Mouse (Mus musculus) bone marrow macrophage, adult 2 months (primary cell): ENCODE measurements around the gene Insyn1. TPM values are rescaled to one million over a fixed set of nuclear protein-coding genes. Genes with fewer than 3 reads are reported as not detected.
A peak's percentile ranks its signal among the peaks of the same experiment; 100 is the strongest.

ENCODE experiments used
- H3K27ac ChIP-seq: 2 replicates; pipeline ENCODE4 v1.5.1; 2012; ENCODE audit warnings: low read depth, low read length; ENCODE audit not compliant: insufficient read depth
- H3K4me1 ChIP-seq: 2 replicates; pipeline ENCODE4 v1.6.1; 2012; ENCODE audit warnings: low read length; ENCODE audit not compliant: control insufficient read depth, insufficient read depth
- H3K4me3 ChIP-seq: 2 replicates; pipeline ENCODE4 v1.5.1; 2012; ENCODE audit warnings: mild to moderate bottlenecking, low read length, moderate library complexity; ENCODE audit not compliant: insufficient read depth
- CTCF ChIP-seq: IDR thresholded peaks from 2 replicates; pipeline ENCODE4 v1.5.1; 2012; ENCODE audit warnings: low read depth, mild to moderate bottlenecking, low read length, moderate library complexity
- POLR2A ChIP-seq: IDR thresholded peaks from 2 replicates; pipeline ENCODE4 v1.6.1; 2012; ENCODE audit warnings: mild to moderate bottlenecking, low read depth, low read length, borderline replicate concordance
- polyA plus RNA-seq: library from polyadenylated mRNA; stranded (reverse); fragments of >200 nt; gene quantifications from 2 replicates; pipeline ENCODE4 v1.2.4, GENCODE M21; 2012; ENCODE audit not compliant: missing spikeins, insufficient read depth, insufficient read length

Insyn1 gene
- polyA plus RNA-seq, 1 experiment: not detected

DNA sequence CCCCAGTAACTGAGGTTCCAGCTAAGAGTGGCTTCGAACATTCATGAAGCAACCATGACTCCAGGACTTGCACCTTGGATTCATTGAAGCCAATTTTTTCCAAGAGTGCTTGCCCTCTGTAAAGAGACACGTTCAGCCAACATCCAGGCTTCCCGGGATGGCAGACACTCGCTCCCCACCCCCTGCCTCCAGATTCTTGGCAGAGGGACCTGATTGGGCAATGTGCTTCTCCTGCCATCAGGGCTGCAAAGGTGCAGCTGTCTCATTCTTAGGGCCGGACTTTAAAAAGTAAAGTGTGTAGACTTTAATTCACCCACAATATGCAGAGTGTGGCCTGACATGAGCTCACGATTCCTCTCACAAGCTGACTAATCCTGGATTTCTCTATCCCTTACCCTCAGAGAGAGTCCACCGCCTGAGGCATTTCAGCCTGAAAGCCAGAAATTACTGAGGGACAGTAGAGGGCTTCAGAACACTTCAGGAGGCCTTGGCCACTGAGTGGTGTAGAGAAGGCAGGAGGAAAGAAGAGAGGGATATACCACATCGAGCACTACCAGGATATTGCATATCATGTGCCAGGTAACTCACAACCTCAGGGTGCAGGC, 15.1 kb upstream of the Insyn1 start:
- Histone ChIP-seq H3K4me1 (no peaks in the 10 kb centered on the region), H3K4me3 (no peak overlapping the region), H3K27ac (no peak overlapping the region)
- TF ChIP-seq POLR2A (no peak), CTCF (no peak)

- no peak overlapping the region for H3K27ac ChIP-seq
- H3K4me1 ChIP-seq: no peaks in the 10 kb centered on the region
- no peak overlapping the region for H3K4me3 ChIP-seq
- no peak for TF ChIP-seq CTCF
- TF ChIP-seq POLR2A: no peak
These were observed 1.3 kb upstream of the Insyn1 start for GRCm38 (mm10) chr9:58487076-58487475.

DNA sequence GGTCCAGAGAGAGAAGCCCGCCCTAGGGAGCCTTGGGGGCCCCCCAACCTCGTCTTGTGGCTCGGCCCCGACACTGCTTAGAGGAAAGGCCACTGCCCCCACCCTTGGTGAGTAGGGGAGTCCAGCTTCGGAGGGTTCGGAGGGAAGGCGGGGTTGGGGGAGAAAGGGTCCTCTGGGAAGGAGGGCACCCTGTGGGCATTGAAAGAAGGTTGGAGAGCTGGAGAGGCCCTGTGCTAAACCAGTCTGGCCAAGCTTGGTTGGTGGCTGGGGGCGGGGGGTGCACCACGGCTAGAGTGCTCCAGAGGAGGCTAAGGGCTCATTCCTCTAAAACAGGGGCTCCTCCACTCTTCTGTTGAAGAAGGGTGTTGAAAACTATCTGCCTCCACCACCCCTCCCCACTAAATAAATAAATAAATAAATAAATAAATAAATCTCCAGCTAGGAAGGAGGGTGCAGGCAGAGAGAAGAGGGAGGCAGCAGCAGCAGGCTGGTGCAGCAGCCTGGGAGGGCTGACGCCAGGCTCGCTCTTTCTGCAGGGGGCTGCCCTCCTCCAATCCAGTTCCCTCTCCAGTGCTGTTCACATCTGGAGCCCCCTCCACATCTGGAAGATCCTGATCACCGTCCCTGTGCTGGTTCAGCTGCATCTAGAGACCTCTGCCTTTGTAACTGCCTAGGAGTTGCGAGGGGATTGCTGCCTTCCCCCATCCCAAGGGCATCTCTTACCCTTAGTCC, 896 bp downstream of the Insyn1 start:
- Histone ChIP-seq H3K4me1 (no peaks in the 10 kb centered on the region), H3K27ac (no peak overlapping the region), H3K4me3 (no peak overlapping the region)
- TF ChIP-seq CTCF (no peak), POLR2A (no peak)

- no peak overlapping the region for H3K4me3 ChIP-seq
- no peaks in the 10 kb centered on the region for H3K4me1 ChIP-seq
- TF ChIP-seq CTCF (no peak), POLR2A (no peak)
- H3K27ac ChIP-seq: no peak overlapping the region
These were observed 1.4 kb downstream of the Insyn1 start for GRCm38 (mm10) chr9:58489865-58490165.

DNA sequence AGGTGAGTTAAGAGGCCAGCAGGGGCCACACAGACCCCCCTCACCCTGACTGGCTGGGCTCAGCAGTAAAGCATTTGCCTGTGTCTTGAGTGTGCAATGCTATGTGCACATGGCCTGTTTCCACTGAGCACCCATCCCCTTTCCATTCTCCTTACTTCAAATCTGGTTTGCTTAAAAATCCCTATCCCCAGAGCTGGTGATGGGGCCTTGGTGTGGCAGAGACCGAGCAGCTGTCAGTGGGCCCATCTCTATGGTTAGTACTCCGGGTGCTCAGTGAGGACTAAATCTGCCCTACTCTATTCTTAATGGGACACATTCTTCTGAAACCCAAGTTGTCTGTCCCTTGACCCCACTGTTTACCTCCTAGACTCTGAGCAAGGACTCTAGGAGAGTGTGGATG, 2.0 kb downstream of the Insyn1 start:
- no peak overlapping the region for H3K4me3 ChIP-seq
- H3K4me1 ChIP-seq: no peaks in the 10 kb centered on the region
- no peak overlapping the region for H3K27ac ChIP-seq
- no peak for TF ChIP-seq CTCF
- no peak for TF ChIP-seq POLR2A

DNA sequence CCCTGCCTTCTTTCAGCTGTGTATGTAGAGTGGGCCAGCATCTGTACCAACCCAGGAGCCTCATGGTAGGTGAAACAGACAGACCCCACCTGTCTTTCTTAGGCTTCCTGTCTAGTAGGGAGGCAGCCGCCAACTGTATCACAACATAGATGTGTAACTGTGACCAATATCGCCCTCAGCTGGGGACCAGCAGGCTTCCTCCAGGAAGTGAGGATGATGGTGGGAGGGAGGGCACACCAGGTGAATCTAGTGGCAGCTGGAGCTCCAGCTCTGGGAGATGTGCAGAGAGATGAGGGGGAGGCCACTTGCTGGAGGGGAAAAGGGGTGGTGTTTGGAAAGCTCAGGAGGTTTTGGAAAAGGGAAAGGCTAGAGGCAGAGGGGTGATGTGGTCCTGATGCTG, 6.6 kb downstream of the Insyn1 start:
- H3K27ac ChIP-seq: no peak overlapping the region
- H3K4me3 ChIP-seq: no peak overlapping the region
- TF ChIP-seq POLR2A (no peak), CTCF (no peak)
- H3K4me1 ChIP-seq: no peaks in the 10 kb centered on the region

DNA sequence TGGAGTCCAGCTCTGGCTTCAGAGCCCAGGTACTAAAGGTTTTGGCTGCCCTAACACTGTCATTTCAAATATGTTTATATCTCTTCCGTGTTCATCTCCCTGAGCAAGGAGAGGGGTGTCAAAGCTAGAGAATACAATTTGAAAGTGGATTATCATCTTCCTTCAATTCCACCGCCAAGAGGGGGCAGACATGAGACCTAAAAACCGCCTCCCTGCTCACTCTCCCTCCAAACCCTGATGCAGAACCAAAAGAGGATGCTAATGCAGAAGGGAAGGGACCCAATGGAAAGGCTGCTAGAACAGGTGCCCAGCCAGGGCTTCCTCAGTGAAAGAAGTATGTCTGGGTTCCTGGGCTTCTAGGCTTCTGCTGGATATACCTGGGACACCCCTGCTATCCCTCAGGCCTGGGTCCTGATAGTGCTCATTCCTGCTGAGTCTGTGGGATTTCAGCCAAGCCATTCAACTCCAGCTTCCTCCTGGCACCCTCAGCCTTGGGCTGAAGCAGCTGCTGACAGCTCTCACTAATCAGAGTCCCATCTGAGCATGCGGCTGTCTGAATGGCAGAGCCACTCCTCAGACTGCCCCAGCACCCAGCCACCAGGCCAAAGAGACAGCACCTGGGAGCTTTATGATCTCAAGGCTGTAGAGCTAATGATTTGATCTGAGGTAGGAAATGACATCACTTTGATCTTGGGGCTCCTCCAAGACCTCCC, 8.2 kb downstream of the Insyn1 start:
- no peaks in the 10 kb centered on the region for H3K4me1 ChIP-seq
- H3K4me3 ChIP-seq: no peak overlapping the region
- no peak for TF ChIP-seq POLR2A
- TF ChIP-seq CTCF: peak; percentile 6; the same call in 1 of the 2 replicates

GRCm38 (mm10) chr9:58497942-58498341, 9.5 kb downstream of the Insyn1 start:
- Histone ChIP-seq H3K27ac (no peak overlapping the region), H3K4me1 (no peaks in the 10 kb centered on the region), H3K4me3 (no peak overlapping the region)
- no peak for TF ChIP-seq CTCF
- no peak for TF ChIP-seq POLR2A

More for the DNA sequence above, 8.2 kb downstream of the Insyn1 start:
- no peak overlapping the region for H3K27ac ChIP-seq

DNA sequence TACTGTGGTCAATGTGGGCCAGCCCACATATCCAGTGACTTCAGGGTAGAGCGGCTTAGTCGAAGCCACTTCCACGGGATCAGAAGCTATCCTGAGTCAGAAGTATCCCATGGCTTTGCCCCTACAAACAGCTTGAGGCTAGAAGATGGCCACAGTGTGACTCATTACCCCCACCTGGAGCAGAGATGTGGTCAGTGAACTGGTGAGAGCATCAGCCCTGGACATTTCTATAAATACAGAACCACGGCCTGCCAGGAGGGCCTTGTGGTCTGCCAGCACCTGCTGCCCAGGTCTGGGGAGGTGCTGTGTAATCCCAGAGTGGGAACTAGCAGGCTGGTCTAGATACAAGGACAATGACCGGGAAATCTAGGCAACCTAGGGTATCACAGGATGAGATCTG, 12.5 kb downstream of the Insyn1 start:
- Histone ChIP-seq H3K4me1 (no peaks in the 10 kb centered on the region), H3K4me3 (no peak overlapping the region), H3K27ac (no peak overlapping the region)
- no peak for TF ChIP-seq POLR2A
- TF ChIP-seq CTCF: no peak

GRCm38 (mm10) chr9:58507216-58508005, 19.0 kb downstream of the Insyn1 start:
- Histone ChIP-seq H3K27ac (no peak overlapping the region), H3K4me3 (no peak overlapping the region), H3K4me1 (peaks cover 19% of the 10 kb centered on the region)
- TF ChIP-seq POLR2A (no peak), CTCF (no peak)
